Mouse (Mus musculus): ENCODE measurements at regions not wholly inside any gene's neighbourhood (a gene's known extent, or its start where the extent isn't known, plus 50 kb on each side); places are given as distances from the start of the nearest gene placed in this dataset.

DNA sequence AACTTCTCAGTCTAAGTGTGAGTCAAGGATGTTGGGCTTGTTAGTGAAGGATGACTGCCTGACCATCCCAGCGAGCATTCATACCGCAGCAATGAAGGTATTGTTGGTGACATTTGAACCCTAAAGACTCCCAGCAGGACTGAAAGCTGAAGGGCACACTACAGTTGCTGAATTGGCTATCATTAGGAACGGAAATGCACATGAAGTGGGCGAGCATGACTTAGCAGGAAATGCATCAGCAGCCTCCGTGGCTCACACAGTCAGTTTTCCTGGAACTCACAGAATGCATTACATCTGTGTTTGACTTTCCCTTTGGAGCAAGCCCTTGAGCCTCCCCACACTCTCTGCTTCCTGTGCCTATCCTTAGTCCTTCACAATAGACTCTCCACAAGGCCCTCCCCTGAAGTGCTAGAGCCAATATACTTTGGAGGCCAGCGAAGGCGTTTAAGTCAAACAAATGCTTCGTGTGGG, 63.9 kb downstream of the Tmco5 start:
- no peak for DNase-seq (ENCODE audit: low spot score in 2 of 2)

DNA sequence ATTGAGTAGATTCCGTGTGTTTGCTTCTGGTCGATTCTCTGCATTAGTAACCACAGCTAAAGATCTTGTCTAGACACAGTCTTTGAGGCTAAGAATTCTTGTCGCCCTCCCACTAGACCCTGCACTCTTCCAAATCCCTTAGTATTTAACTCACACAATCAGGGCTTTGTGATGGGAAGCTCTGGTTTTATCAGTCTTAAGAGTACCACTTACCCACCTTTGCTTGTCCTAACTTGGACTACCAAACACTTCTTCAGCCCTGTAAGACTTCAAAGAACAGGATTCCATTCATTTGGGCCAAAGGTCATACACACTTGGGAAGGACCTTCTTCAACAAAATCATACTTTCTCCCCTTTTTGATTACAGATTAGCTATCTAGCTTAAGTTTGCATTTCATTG, 70.0 kb downstream of the Tmco5 start:
- DNase-seq (ENCODE audit: low spot score in 2 of 2): no peak

DNA sequence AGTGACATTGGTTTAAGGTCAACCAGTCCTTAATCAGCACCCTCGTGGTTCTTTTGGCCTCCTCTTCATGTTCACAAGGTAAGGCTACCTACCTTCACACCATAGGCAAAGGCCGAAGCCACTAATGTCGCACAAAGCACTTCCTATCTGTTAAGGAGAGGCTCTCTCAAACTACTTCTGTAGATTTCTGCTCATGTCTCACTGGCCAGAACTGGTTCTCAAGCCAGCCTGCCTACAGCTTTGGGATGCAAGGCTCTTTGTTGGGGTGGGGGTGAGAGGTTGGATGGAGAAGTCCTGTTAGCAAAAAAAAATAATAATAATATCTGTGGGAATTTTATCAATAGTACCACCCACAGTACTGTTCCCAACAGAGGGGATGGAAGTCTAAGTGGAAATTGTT, 71.2 kb downstream of the Tmco5 start:
- no peak for DNase-seq (ENCODE audit: low spot score in 2 of 2)

DNA sequence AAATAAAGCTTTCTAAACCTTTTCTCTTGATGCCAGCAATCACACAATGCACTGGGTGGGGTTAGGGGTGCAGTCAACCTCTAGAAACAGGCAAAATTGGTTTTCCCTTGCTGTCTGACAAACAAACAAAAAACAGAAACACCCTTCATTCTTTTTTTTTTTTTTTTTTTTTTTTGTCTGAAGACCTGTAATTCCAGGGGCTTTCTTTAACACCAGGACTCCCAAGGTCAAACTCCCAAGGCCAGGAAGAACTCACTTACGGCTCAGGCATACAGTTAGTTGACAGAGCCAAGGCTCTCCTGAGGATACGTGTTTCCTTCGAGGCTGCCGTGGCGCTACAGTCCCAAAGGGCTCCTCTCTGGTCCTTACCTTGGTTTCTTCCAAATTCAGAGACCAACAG, 71.7 kb downstream of the Tmco5 start:
- no peak for DNase-seq (ENCODE audit: low spot score in 2 of 2)

DNA sequence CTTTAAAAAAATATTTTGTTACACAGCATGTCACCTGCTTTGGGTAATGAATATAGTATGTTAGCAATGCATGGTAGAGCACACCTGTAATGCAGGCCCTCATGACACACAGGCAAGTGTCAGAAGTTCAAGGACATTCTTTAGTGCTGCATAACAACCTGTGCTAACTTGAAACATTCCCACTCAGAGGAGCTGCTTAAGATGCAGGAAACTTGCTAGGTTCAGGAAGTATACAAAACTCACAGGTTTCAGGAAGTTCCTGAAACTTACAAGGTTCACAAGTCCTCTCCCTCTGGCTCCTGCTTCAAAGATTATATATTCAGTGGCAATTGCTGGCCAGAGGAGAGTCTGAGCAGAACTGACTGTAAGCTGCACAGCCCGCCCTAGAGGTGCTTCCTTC, 73.0 kb downstream of the Tmco5 start:
- DNase-seq (ENCODE audit: low spot score in 2 of 2): no peak

DNA sequence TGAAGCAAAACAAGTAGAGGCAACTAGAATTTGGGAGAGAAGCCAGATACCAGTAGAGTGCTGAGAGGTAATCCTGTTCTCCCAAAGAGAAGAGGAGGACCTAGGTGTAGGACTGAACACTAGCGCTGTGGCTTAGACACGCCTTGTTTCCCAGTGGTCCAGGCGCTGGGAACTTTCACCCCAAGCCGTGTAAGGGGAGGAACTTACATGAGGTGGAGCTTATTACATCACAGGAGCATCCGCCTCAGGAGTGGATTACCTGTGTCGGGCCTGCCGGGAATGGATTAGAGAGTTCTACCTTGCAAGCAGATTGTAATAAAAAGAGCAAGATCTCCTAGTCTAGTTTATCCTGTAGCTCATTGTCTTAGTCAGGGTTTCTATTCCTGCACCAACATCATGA, 75.8 kb downstream of the Tmco5 start:
- no peak for DNase-seq (ENCODE audit: low spot score in 2 of 2)

DNA sequence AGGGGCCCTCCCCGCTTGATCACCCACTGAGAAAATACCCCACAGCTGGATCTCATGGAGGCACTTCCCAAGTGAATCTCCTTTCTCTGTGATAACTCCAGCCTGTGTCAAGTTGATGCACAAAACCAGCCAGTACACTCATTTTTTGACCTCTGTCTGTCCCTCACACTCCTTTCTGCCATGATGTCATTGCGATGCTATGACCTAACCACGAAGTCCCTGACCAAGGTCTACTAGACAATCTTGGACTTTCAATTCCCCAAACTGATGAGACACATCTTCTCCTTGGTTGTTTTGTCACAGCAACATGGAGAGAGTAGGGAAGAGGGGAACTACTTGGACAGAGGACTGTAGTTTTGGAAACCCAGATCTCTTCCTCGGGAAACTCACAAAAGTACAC, 76.4 kb downstream of the Tmco5 start:
- DNase-seq (ENCODE audit: low spot score in 2 of 2): no peak

DNA sequence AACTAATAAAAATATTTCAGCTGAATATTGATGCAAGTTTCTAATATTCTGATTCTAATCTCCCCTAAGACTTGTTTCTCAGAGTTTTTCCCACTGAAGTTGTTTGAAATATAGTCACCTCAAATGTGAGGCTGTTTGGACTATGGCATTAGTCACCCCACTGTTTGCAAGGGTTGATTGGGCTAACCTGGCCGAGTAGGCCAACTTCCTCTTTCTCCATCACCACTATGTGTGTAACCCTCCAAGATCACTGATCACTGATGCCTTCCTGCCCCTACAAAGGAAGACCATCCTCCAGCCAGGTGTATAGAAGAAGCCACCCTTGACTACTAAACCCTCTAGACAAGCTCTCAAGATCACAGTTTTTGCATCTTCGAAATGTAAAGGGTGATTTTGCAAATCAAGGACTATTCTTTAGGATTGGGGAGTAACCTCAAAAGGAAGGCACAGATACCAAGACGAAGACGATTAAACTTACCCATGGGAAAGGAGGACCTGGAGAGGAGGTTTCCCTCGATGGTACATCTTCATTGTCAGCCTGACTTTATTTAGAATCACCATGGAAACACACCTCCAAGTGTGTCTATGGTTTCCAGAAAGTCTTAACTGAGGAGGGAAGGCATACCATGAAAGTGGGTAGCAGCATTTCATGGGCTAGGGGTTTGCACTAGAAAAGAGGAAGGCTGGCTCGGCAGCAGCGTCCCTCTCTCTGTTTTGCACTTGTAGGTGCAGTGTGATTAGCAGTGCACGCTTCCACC, 84.8 kb downstream of the Tmco5 start:
- DNase-seq (ENCODE audit: low spot score in 2 of 2): no peak

DNA sequence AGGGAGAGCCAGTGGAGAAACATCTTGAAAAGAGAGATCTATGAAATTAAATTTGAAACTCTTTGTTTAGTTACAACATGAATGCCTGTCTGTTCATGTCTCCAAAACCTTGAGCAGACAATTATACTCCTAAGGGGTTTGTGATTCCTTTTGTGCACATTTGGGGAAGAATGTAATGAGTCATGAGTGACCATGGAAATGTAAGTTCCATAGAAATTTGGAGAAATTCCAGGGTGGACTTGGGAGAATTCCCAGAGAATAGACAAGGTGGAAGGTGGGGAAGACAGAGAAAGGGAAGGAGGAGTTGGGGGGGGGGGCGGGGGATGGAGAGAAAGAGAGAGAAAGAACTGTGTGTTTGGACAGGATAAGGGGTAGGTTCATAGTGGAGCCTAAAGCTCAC, 87.8 kb downstream of the Tmco5 start:
- no peak for DNase-seq (ENCODE audit: low spot score in 2 of 2)

DNA sequence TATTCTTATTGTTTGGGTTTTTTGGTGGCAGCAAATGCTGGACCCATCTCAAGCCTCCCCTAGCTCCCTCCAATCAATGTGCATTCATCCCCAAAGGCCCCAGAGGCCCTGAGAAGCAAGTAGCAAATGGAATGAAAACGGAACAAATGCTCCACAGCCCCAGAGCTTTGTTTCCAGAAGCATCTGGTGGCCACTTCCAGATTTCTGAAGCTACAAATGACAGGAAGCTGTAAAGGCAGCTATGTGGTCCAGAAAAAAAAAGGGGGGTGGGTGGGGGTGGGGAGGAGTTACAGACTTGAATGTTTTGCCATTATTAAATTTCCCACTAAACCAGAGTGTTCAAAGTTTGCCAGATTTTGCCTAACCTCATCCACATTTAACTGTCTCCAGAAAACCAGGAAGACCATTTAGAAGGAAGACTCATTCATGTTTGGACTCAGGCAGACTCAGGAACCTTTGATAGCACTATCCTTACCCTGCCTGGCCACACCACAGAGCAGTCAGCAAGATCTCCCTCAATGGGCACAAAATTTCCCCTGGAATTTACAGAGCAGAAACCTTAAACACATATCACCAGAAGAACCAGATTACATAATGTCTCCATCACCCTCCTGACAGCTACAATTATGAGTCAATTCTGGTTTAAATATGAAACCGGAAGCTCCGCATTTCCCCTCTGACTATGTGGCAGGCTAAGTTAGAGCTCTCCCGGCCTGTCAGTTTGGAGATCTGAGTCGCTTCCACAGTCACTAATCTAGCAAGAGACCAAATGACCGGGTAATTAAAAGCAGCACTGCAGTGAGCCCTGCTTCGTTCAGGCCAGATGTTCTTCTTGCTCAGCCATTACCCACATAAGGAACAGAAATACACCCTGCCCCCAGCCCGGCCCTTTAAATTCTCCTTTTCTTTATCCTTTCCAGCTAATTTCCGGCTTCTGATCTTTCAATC, 93.4 kb downstream of the Tmco5 start:
- DNase-seq (ENCODE audit: low spot score in 2 of 2): peak in 1 of 2 experiments; percentile 49

DNA sequence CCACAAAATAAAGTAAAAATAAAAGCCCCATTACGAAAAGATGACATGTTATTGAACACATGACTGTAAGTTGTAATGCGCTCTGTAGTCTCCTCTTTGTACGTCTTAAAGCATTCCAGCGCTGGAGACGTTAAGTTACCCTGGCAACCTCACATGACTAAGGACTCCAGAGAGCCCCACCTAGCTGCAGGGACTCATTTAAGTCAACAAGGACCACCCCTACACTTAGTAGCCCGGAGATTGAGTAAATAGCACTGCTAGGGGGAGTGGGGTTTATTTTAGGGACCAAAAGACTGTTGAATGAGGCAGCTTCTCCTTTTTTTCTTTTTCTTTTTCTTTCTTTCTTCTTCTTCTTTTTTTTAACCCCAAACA, 94.1 kb downstream of the Tmco5 start:
- DNase-seq (ENCODE audit: low spot score in 2 of 2): no peak

DNA sequence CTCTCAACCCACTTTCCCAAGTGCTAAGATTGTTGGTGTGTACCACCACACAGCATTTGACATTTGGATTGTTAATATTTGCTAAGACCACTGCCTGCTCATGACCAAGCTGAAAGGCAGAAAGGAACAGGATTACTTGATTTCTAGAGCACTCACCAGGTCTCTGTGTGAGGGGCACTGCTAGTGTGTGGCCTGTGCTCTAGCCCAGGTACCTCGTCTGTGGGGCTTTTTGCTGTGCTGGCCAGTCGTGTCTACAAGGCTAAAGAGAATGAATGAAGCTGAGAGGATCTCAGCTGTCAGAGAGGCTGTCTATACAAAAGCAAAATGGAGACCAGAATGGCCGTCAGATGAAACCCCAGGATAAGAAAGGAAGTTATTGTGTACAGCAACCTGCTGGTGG, 95.0 kb downstream of the Tmco5 start:
- no peak for DNase-seq (ENCODE audit: low spot score in 2 of 2)

DNA sequence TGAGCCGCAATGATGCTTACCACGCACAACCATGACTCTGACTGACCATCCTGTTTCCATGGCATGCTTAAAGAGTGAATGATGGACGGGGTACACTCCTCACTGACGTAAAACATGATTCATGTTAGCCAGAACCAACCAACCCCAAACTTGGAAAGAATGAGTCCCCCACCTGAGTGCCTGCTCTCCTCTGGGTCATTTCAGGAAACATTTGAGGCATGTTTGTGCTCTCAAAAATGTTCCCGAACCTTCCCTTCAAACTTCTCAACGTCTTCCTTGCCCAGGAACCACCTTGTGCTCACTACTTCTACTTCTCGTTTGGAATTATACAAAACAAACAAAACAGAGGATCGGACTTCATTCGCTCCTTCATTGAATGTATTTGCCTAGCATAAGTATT, 95.7 kb downstream of the Tmco5 start:
- no peak for DNase-seq (ENCODE audit: low spot score in 2 of 2)

DNA sequence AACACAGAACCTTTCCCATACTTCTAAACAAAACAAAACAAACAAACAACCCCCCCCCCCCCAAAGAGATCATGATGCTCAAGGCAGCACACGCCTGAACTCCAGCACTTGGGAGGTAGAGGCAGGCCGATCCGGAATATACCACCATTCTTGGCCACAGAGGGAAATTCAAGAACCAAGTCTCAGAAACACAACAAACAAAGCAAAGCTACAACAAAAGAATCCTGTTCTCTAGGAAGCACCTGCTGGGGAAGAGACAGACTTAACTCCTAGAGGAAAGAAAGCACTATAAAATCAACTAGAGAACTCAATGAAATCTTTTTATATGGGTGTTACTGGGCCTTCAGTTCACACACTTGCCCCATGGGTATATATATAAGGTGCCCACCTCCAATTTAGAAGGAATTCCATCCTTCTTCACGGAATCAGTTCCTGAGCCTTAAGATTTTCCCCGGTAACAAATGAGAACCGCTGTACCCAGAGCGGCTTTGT, 96.1 kb downstream of the Tmco5 start:
- no peak for DNase-seq (ENCODE audit: low spot score in 2 of 2)

DNA sequence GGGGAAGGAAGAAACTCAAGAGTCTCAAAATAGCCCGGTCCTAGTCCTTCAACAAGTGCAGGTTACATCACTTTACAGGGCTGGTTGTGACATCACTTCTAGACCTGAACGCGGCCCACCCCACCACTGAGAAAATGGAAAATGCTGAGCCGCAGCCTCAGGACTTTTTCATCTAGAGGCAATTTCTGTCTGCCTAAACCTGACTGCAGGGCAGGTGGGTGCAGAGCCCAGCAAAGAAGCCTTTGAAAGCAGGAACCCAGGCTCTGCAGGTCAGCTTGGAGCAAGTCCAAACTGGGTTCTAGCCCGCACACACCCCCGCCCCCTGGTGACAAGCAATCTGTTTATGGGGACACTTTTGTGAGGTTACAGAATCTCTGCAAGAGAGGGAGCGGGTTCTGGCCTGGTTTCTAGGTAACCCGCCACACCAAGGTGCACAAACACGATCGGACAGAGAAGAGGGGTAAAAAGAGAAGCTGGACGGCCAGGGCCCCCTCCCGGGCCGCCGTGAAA, 96.7 kb downstream of the Tmco5 start:
- DNase-seq (ENCODE audit: low spot score in 2 of 2): no peak

DNA sequence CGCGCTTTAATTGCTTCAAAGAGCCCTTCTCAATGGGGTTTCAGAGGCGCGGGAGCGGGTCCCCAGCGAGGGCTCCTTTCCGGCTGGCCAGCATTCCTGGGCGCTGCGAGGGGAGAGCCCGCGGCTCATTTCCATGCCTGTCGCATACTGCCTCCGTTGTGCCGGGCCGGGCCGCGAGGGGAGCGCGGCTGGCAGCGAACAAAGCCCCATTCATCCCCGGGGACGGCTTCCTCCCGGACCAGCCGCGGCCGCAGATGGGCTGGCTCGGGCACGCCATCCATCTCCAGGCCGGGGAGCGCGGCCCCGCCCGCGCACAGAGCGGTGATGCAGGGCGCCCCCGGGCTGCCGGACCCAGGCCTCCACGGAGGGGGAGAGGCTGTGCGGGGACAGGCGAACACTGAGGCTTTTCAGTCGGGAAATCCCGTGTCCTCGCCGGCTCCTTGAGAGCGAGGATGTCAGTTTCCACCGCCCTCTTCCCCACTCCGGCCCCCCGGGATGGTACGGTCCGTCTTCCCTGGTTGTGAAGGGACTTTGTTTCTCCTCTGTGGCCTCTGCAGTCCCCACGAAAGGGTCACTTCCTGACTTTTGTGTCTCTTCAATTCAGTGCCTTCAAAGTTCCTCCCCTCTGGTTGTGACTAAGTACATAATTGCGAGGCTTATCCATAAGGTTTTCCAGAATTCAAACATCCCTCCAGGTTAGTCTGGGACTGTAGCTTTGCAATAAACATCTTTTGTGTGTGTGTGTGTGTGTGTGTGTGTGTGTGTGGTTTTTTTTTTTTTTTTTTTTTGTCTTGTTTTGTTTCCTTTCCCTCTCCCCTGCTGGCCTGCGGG, 97.3 kb downstream of the Tmco5 start:
- peak; percentile 84 to 91 for DNase-seq (ENCODE audit: low spot score in 2 of 2)

DNA sequence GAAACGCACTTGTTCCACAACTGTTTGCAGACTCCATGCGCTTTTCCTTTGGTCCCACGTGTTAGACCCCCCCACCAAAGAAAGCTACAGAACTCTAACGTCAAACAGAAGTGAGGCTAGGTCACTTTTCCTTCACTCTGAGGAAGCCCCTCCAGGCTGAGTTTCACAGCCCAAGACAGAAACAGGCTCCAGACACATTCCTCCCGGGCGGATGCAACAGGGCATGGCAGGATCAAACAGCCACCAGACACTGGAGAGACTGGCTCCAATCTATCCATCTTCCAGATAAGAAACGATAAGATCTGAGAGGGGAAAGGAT, 97.9 kb downstream of the Tmco5 start:
- no peak for DNase-seq (ENCODE audit: low spot score in 2 of 2)

DNA sequence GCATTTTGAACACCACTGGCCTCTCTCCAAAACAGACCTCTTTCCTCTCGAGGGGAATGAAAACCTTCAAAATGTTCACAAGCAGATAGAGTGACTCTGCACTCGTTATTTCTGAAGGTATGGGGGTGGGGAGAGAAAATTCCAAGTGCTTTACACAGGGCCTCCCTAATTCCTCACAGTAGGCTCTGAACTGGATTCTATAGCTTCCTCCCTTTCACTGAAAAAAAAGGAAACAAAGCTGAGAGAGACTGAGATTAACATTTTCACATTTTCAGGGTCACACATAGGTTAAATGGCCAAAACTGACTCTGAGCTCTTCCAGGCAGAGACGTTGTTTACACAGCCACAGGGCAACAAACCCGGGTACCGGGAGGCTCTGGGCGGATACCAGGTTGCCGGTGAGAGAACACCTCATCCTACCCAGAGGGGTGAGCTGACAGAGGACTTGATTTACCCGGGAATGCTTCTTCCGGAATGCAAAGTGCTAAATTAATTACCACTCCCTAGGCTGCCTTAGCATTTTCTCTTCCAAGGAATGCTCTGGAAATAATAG, 98.5 kb downstream of the Tmco5 start:
- no peak for DNase-seq (ENCODE audit: low spot score in 2 of 2)

DNA sequence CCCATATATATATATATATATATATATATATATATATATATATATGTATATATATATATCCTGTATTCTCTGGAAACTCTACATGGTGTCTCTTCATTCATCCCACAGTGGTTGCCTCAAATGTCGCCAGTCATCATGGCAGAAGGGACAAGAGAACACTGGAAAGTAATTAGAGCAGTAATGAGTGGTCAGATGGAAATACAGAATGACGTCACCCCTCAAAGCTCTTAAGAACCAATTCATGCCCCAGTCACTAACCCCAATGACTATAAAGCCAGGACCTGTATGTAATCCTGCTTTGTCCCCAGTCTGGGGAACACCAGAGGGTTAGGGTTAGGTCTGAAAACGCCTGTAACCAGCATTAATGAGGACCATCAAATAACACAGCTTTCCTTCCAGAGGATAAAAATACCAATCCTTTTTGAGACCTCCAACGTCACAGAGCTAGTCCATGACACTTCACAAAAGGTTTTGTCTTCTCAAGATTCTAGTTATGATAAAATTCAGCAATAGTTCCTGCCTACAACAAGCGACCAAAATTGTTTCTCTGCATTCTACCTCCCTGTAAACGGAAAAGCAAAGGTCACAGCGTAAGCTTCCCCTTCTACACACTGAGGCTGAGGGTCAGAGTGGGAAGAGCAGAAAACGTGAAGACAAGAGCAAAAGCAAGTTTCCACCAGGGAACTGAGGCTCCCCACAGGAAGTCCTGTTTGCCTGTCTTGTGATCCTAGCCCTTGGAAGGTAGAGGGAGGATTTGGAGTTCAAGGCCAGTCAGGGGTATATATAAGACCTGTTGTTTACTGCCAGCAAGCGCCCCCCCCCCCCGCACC, 99.5 kb downstream of the Tmco5 start:
- no peak for DNase-seq (ENCODE audit: low spot score in 2 of 2)

DNA sequence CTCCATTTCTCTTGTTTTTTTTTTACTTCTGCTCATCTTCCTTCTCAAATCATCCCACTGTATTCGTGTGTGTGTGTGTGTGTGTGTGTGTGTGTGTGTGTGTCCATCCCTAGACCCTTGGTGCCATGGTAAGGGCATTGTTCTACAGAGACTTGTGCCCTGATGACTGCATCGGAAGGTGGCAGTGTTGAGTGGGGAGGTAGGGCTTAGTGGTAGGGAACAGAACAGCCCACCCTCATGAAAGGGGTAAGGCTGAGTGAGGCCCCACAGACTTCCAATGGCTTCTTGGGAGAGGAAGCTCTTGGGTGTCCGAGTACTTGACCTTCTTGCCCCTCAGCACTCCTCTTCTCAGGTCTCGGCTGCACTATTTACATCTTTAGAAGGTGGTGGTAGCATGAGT, 100.3 kb downstream of the Tmco5 start:
- DNase-seq (ENCODE audit: low spot score in 2 of 2): no peak

Measured in layer of hippocampus, adult 18-20 months (tissue).